ENCODE assay signal across 9 mouse cellular contexts in genomic region chr6:101271378-101272135, GRCm38 (mm10).
DNase-seq lines count a peak whose midpoint lies in the region; ATAC-seq and TF ChIP-seq lines count a peak whose summit lies in the region.
"Had no signal": no experiment of that assay in that cellular context is flagged by ENCODE, and none has a peak within 500 bp of the region (broad histone marks: within the 10 kb centered on the region; RNA-seq: fewer than 3 reads in every experiment).

No protein-coding gene starts in this region.

- peaks cover 0 to 18% of the 10 kb centered on the region in 2 experiments; a peak in 2 of 4 replicates for H3K36me3 ChIP-seq in MEL (ENCODE audit: control insufficient read depth in 1 of 2, insufficient read depth in 2 of 2, low read length in 2 of 2)
- H3K36me3 ChIP-seq in liver, embryonic 15.5 days (replicated peaks), result no peaks in the 10 kb centered on the region
- no peaks in the 10 kb centered on the region for H3K36me3 ChIP-seq in midbrain, embryonic 16.5 days (ENCODE audit: control insufficient read depth, insufficient read depth, low read length)
- H3K36me3 ChIP-seq: G1E had no signal

- H3K4me1 ChIP-seq in MEL (ENCODE audit: control insufficient read depth in 1 of 2, insufficient read depth in 2 of 2, low read length in 2 of 2), result peaks cover 16% of the 10 kb centered on the region in 2 experiments
- H3K4me1 ChIP-seq in liver, embryonic 15.5 days (replicated peaks), result peaks cover 61% of the 10 kb centered on the region
- H3K4me1 ChIP-seq in midbrain, embryonic 16.5 days (ENCODE audit: control insufficient read depth, insufficient read depth, low read length), result no peaks in the 10 kb centered on the region; the same call in 1 of the 2 replicates

- peak in 1 of 2 experiments; percentile 45; a peak in 1 of 4 replicates for TF ChIP-seq POLR2A in MEL (IDR thresholded peaks at IDR 0.05; ENCODE audit: control insufficient read depth in 1 of 2, insufficient read depth in 1 of 2, low read depth in 1 of 2, low read length in 2 of 2, poor library complexity in 1 of 2)

- no peak for TF ChIP-seq RAD21 in MEL (IDR thresholded peaks at IDR 0.05; ENCODE audit: low read depth, low read length)

- H3K27me3 ChIP-seq in MEL (ENCODE audit: control insufficient read depth in 1 of 2, insufficient read depth in 2 of 2, low read length in 2 of 2), result no peaks in the 10 kb centered on the region
- no peaks in the 10 kb centered on the region for H3K27me3 ChIP-seq in liver, embryonic 15.5 days
- H3K27me3 ChIP-seq in midbrain, embryonic 16.5 days (ENCODE audit: control insufficient read depth, insufficient read depth, low read depth, low read length), result peaks cover 10% of the 10 kb centered on the region

- H3K9me3 ChIP-seq in MEL (replicated peaks; ENCODE audit: insufficient read depth, low read length), result no peaks in the 10 kb centered on the region
- no peaks in the 10 kb centered on the region for H3K9me3 ChIP-seq in liver, embryonic 15.5 days (replicated peaks)
- H3K9me3 ChIP-seq in midbrain, embryonic 16.5 days (replicated peaks; ENCODE audit: control insufficient read depth, low read length, poor library complexity, severe bottlenecking), result no peaks in the 10 kb centered on the region

- H3K79me2 ChIP-seq in MEL (ENCODE audit: control insufficient read depth, insufficient read depth, low read length, poor library complexity), result no peaks in the 10 kb centered on the region

- peak; percentile 97 for ATAC-seq in liver, embryonic 15.5 days (ENCODE audit: insufficient read depth)
- no peak for ATAC-seq in midbrain, embryonic 16.5 days
- no peak for ATAC-seq in monocyte, adult 5-6 weeks (replicated peaks; ENCODE audit: insufficient number of reproducible peaks, low FRiP score, low TSS enrichment, poor library complexity, severe bottlenecking)

- peak overlapping the region; percentile 27 to 41 for H3K4me3 ChIP-seq in MEL (ENCODE audit: control insufficient read depth in 1 of 2, insufficient read depth in 1 of 2, low read depth in 2 of 2, low read length in 2 of 2)
- H3K4me3 ChIP-seq in liver, embryonic 15.5 days (replicated peaks), result peak overlapping the region; percentile 43
- no peak overlapping the region for H3K4me3 ChIP-seq in midbrain, embryonic 16.5 days (ENCODE audit: low read depth, low read length)

- H3K27ac ChIP-seq in MEL (ENCODE audit: control insufficient read depth, low read depth, low read length), result peak overlapping the region; percentile 88
- peak overlapping the region; percentile 88 for H3K27ac ChIP-seq in liver, embryonic 15.5 days (replicated peaks)
- no peak overlapping the region for H3K27ac ChIP-seq in midbrain, embryonic 16.5 days (ENCODE audit: low read length)

- peak overlapping the region; percentile 70 for H3K4me2 ChIP-seq in liver, embryonic 15.5 days
- H3K4me2 ChIP-seq in midbrain, embryonic 16.5 days (ENCODE audit: low read length), result no peak overlapping the region

- TF ChIP-seq EP300 in MEL (IDR thresholded peaks at IDR 0.05; ENCODE audit: low read depth in 1 of 2, low read length in 2 of 2), result peak; percentile 86 to 92

- DNase-seq in MEL (ENCODE audit: low read depth, low spot score) (peak; percentile 94), R1 (ENCODE audit: low read depth, low spot score) (peak; percentile 16)
- DNase-seq in kidney, adult 8-10 months, result peak; percentile 90 to 91
- DNase-seq in right cerebral cortex, adult 2 months (ENCODE audit: low spot score in 2 of 2), result no peak
- DNase-seq: left cerebral cortex, postnatal 4 days had no signal

- WGBS in liver, embryonic 15.5 days (ENCODE audit: insufficient replicate concordance), result 13% methylated on average over 15 of the region's 15 CpGs
- WGBS in midbrain, embryonic 16.5 days, result 26% methylated on average over 15 of the region's 15 CpGs

- peak overlapping the region; percentile 52 for H3K9ac ChIP-seq in MEL (ENCODE audit: control insufficient read depth, low read depth, low read length, poor library complexity, severe bottlenecking)
- peak overlapping the region; percentile 41 for H3K9ac ChIP-seq in liver, embryonic 15.5 days
- no peak overlapping the region for H3K9ac ChIP-seq in midbrain, embryonic 16.5 days (ENCODE audit: low read depth, low read length)

- TF ChIP-seq CTCF in MEL (IDR thresholded peaks at IDR 0.05 in 2 of 3, conservative IDR thresholded peaks at IDR 0.05 in 1 of 3; ENCODE audit: control insufficient read depth in 1 of 3, insufficient read depth in 1 of 3, low read depth in 2 of 3, low read length in 3 of 3, poor library complexity in 1 of 3, severe bottlenecking in 1 of 3), result no peak

TF ChIP-seq in MEL, 35 proteins besides CTCF, POLR2A, EP300 and RAD21:
- TF ChIP-seq MAFK (IDR thresholded peaks at IDR 0.05; ENCODE audit: borderline replicate concordance, low read depth, low read length) (no peak), GABPA (IDR thresholded peaks at IDR 0.05; ENCODE audit: low read depth, low read length) (no peak), E2F4 (IDR thresholded peaks at IDR 0.05; ENCODE audit: borderline replicate concordance, low read depth, low read length) (no peak), TCF12 (IDR thresholded peaks at IDR 0.05; ENCODE audit: low read depth, low read length) (peak; percentile 92), ZKSCAN1 (IDR thresholded peaks at IDR 0.05; ENCODE audit: low read depth, low read length) (no peak), SMC3 (IDR thresholded peaks at IDR 0.05; ENCODE audit: low read depth, low read length) (no peak), ETS1 (IDR thresholded peaks at IDR 0.05; ENCODE audit: low read depth, low read length) (peak; percentile 91), BHLHE40 (IDR thresholded peaks at IDR 0.05; ENCODE audit: borderline replicate concordance, low read depth, low read length) (peak; percentile 24; the same call in 1 of the 2 replicates), MEF2A (IDR thresholded peaks at IDR 0.05; ENCODE audit: extremely low read depth, insufficient replicate concordance, low read depth, low read length, poor library complexity, severe bottlenecking) (no peak), USF1 (IDR thresholded peaks at IDR 0.05; ENCODE audit: low read depth, low read length) (peak; percentile 84), MAZ (IDR thresholded peaks at IDR 0.05; ENCODE audit: low read depth, low read length) (0 out of 2 replicates have a peak, but pooled peaks have one; percentile 51), NELFE (IDR thresholded peaks at IDR 0.05; ENCODE audit: low read depth, low read length) (peak; percentile 48), TAL1 (IDR thresholded peaks at IDR 0.05; ENCODE audit: low read length) (peak; percentile 92), MAX (IDR thresholded peaks at IDR 0.05; ENCODE audit: low read length) (peak; percentile 89), TBP (IDR thresholded peaks at IDR 0.05; ENCODE audit: low read depth, low read length) (peak; percentile 54), ZMIZ1 (IDR thresholded peaks at IDR 0.05; ENCODE audit: low read depth, low read length) (peak; percentile 73; the same call in 1 of the 2 replicates), MYC (IDR thresholded peaks at IDR 0.05; ENCODE audit: low read depth, low read length) (peak; percentile 61; the same call in 1 of the 2 replicates), MXI1 (IDR thresholded peaks at IDR 0.05; ENCODE audit: low read depth, low read length) (peak; percentile 62), GATA1 (IDR thresholded peaks at IDR 0.05; ENCODE audit: low read depth, low read length) (peak; percentile 91), MYB (IDR thresholded peaks at IDR 0.05; ENCODE audit: low read depth, low read length) (peak; percentile 49; the same call in 1 of the 2 replicates), SIN3A (IDR thresholded peaks at IDR 0.05; ENCODE audit: low read length) (peak; percentile 73), RCOR1 (IDR thresholded peaks at IDR 0.05; ENCODE audit: low read depth, low read length) (peak; percentile 76), ZNF384 (IDR thresholded peaks at IDR 0.05; ENCODE audit: low read depth, low read length) (no peak), HCFC1 (IDR thresholded peaks at IDR 0.05; ENCODE audit: low read depth, low read length) (peak; percentile 41; the same call in 1 of the 2 replicates)
TF ChIP-seq in MEL: peak in this region for 17.

Comparison
In these comparisons a context has a peak if more than half of its experiments do, and no peak if none do; other contexts are left out.
1. DNase-seq: peak in MEL (single experiment), R1 (single experiment) and kidney, adult 8-10 months (2 of 2); none in right cerebral cortex, adult 2 months (0 of 2).